Mouse (Mus musculus): ENCODE data around the gene Hba-x. TPM values are rescaled to one million over a fixed set of nuclear protein-coding genes. Genes with fewer than 3 reads are reported as not detected.

Gene Hba-x
- polyA plus RNA-seq, 1 experiment from 2014 or later = 3.2 TPM

- ATAC-seq = peak; percentile 61
- H3K9ac ChIP-seq (ENCODE audit: low read depth, low read length) = peak overlapping the region; percentile 44; the same call in 1 of the 2 replicates
These were observed 24.4 kb downstream of the Hba-x start for GRCm38 (mm10) chr11:32300279-32301267.

GRCm38 (mm10) chr11:32301506-32301905 is 25.3 kb downstream of the Hba-x start:
- ATAC-seq = no peak
- WGBS = 72% methylated on average over 1 of the region's 1 CpGs
- H3K36me3 ChIP-seq (ENCODE audit: control insufficient read depth, insufficient read depth, low read length) = no peaks in the 10 kb centered on the region

More at GRCm38 (mm10) chr11:32300279-32301267, 24.4 kb downstream of the Hba-x start:
- peaks cover 6% of the 10 kb centered on the region for H3K4me1 ChIP-seq (ENCODE audit: control insufficient read depth, insufficient read depth, low read length)
- no peaks in the 10 kb centered on the region for H3K36me3 ChIP-seq (ENCODE audit: control insufficient read depth, insufficient read depth, low read length)
- 59% methylated on average over 14 of the region's 17 CpGs for WGBS
- peak overlapping the region; percentile 30 for H3K4me3 ChIP-seq (ENCODE audit: low read depth, low read length)
- no peaks in the 10 kb centered on the region for H3K9me3 ChIP-seq (replicated peaks; ENCODE audit: control insufficient read depth, low read length, poor library complexity, severe bottlenecking)
- H3K27ac ChIP-seq (ENCODE audit: low read length) = no peak overlapping the region
- no peaks in the 10 kb centered on the region for H3K27me3 ChIP-seq (ENCODE audit: control insufficient read depth, insufficient read depth, low read depth, low read length)
- peak overlapping the region; percentile 54 for H3K4me2 ChIP-seq (ENCODE audit: low read length)

GRCm38 (mm10) chr11:32302824-32303419 is 26.7 kb downstream of the Hba-x start:
- Histone ChIP-seq H3K9ac (ENCODE audit: low read depth, low read length) (no peak overlapping the region), H3K4me1 (ENCODE audit: control insufficient read depth, insufficient read depth, low read length) (peaks cover 6% of the 10 kb centered on the region), H3K9me3 (replicated peaks; ENCODE audit: control insufficient read depth, low read length, poor library complexity, severe bottlenecking) (no peaks in the 10 kb centered on the region), H3K27ac (ENCODE audit: low read length) (no peak overlapping the region; the same call in 1 of the 2 replicates), H3K4me2 (ENCODE audit: low read length) (no peak overlapping the region), H3K27me3 (ENCODE audit: control insufficient read depth, insufficient read depth, low read depth, low read length) (no peaks in the 10 kb centered on the region), H3K36me3 (ENCODE audit: control insufficient read depth, insufficient read depth, low read length) (no peaks in the 10 kb centered on the region), H3K4me3 (ENCODE audit: low read depth, low read length) (no peak overlapping the region)
- 54% methylated on average over 2 of the region's 2 CpGs for WGBS
- peak; percentile 80; the same call in 1 of the 2 replicates for ATAC-seq

More at GRCm38 (mm10) chr11:32301506-32301905, 25.3 kb downstream of the Hba-x start:
- Histone ChIP-seq H3K27me3 (ENCODE audit: control insufficient read depth, insufficient read depth, low read depth, low read length) (no peaks in the 10 kb centered on the region), H3K4me3 (ENCODE audit: low read depth, low read length) (no peak overlapping the region), H3K4me2 (ENCODE audit: low read length) (no peak overlapping the region), H3K9me3 (replicated peaks; ENCODE audit: control insufficient read depth, low read length, poor library complexity, severe bottlenecking) (no peaks in the 10 kb centered on the region), H3K27ac (ENCODE audit: low read length) (no peak overlapping the region), H3K4me1 (ENCODE audit: control insufficient read depth, insufficient read depth, low read length) (peaks cover 6% of the 10 kb centered on the region), H3K9ac (ENCODE audit: low read depth, low read length) (no peak overlapping the region)

GRCm38 (mm10) chr11:32303455-32303854 is 27.3 kb downstream of the Hba-x start:
- Histone ChIP-seq H3K4me2 (ENCODE audit: low read length) (no peak overlapping the region), H3K4me3 (ENCODE audit: low read depth, low read length) (no peak overlapping the region), H3K4me1 (ENCODE audit: control insufficient read depth, insufficient read depth, low read length) (peaks cover 6% of the 10 kb centered on the region), H3K27ac (ENCODE audit: low read length) (no peak overlapping the region; the same call in 1 of the 2 replicates), H3K27me3 (ENCODE audit: control insufficient read depth, insufficient read depth, low read depth, low read length) (no peaks in the 10 kb centered on the region), H3K36me3 (ENCODE audit: control insufficient read depth, insufficient read depth, low read length) (no peaks in the 10 kb centered on the region), H3K9ac (ENCODE audit: low read depth, low read length) (no peak overlapping the region), H3K9me3 (replicated peaks; ENCODE audit: control insufficient read depth, low read length, poor library complexity, severe bottlenecking) (no peaks in the 10 kb centered on the region)
- ATAC-seq = no peak
- 77% methylated on average over 1 of the region's 1 CpGs for WGBS

GRCm38 (mm10) chr11:32307006-32307405 is 30.8 kb downstream of the Hba-x start:
- no peaks in the 10 kb centered on the region for H3K27me3 ChIP-seq (ENCODE audit: control insufficient read depth, insufficient read depth, low read depth, low read length)
- no peaks in the 10 kb centered on the region for H3K9me3 ChIP-seq (replicated peaks; ENCODE audit: control insufficient read depth, low read length, poor library complexity, severe bottlenecking)
- 75% methylated on average over 1 of the region's 1 CpGs for WGBS
- H3K4me2 ChIP-seq (ENCODE audit: low read length) = no peak overlapping the region
- no peak for ATAC-seq
- no peak overlapping the region for H3K9ac ChIP-seq (ENCODE audit: low read depth, low read length)
- H3K27ac ChIP-seq (ENCODE audit: low read length) = no peak overlapping the region
- H3K36me3 ChIP-seq (ENCODE audit: control insufficient read depth, insufficient read depth, low read length) = no peaks in the 10 kb centered on the region
- H3K4me3 ChIP-seq (ENCODE audit: low read depth, low read length) = no peak overlapping the region
- H3K4me1 ChIP-seq (ENCODE audit: control insufficient read depth, insufficient read depth, low read length) = peaks cover 6% of the 10 kb centered on the region

GRCm38 (mm10) chr11:32309446-32309845 is 33.2 kb downstream of the Hba-x start:
- WGBS = 35% methylated on average over 4 of the region's 4 CpGs
- Histone ChIP-seq H3K36me3 (ENCODE audit: control insufficient read depth, insufficient read depth, low read length) (no peaks in the 10 kb centered on the region), H3K4me1 (ENCODE audit: control insufficient read depth, insufficient read depth, low read length) (no peaks in the 10 kb centered on the region), H3K4me3 (ENCODE audit: low read depth, low read length) (no peak overlapping the region), H3K27me3 (ENCODE audit: control insufficient read depth, insufficient read depth, low read depth, low read length) (no peaks in the 10 kb centered on the region), H3K4me2 (ENCODE audit: low read length) (no peak overlapping the region), H3K9me3 (replicated peaks; ENCODE audit: control insufficient read depth, low read length, poor library complexity, severe bottlenecking) (no peaks in the 10 kb centered on the region), H3K9ac (ENCODE audit: low read depth, low read length) (no peak overlapping the region), H3K27ac (ENCODE audit: low read length) (no peak overlapping the region)
- no peak for ATAC-seq

GRCm38 (mm10) chr11:32309928-32310327 is 33.7 kb downstream of the Hba-x start:
- Histone ChIP-seq H3K4me3 (ENCODE audit: low read depth, low read length) (no peak overlapping the region), H3K4me1 (ENCODE audit: control insufficient read depth, insufficient read depth, low read length) (no peaks in the 10 kb centered on the region), H3K9me3 (replicated peaks; ENCODE audit: control insufficient read depth, low read length, poor library complexity, severe bottlenecking) (no peaks in the 10 kb centered on the region), H3K27ac (ENCODE audit: low read length) (no peak overlapping the region), H3K27me3 (ENCODE audit: control insufficient read depth, insufficient read depth, low read depth, low read length) (no peaks in the 10 kb centered on the region), H3K4me2 (ENCODE audit: low read length) (no peak overlapping the region), H3K36me3 (ENCODE audit: control insufficient read depth, insufficient read depth, low read length) (no peaks in the 10 kb centered on the region), H3K9ac (ENCODE audit: low read depth, low read length) (no peak overlapping the region)
- no peak for ATAC-seq
- whole genome bisulfite sequencing = 75% methylated on average over 3 of the region's 3 CpGs

- no peak for ATAC-seq
- Histone ChIP-seq H3K27ac (ENCODE audit: low read length) (no peak overlapping the region), H3K4me2 (ENCODE audit: low read length) (no peak overlapping the region), H3K4me1 (ENCODE audit: control insufficient read depth, insufficient read depth, low read length) (no peaks in the 10 kb centered on the region), H3K9me3 (replicated peaks; ENCODE audit: control insufficient read depth, low read length, poor library complexity, severe bottlenecking) (no peaks in the 10 kb centered on the region), H3K9ac (ENCODE audit: low read depth, low read length) (no peak overlapping the region), H3K36me3 (ENCODE audit: control insufficient read depth, insufficient read depth, low read length) (no peaks in the 10 kb centered on the region), H3K27me3 (ENCODE audit: control insufficient read depth, insufficient read depth, low read depth, low read length) (no peaks in the 10 kb centered on the region), H3K4me3 (ENCODE audit: low read depth, low read length) (no peak overlapping the region)
- WGBS = 84% methylated on average over 3 of the region's 3 CpGs
These were observed 39.8 kb downstream of the Hba-x start for GRCm38 (mm10) chr11:32316009-32316408.
